Mouse (Mus musculus) forebrain, embryonic 13.5 days (tissue): Measurements from ENCODE around the gene Znhit3. TPM values are rescaled to one million over a fixed set of nuclear protein-coding genes. Genes with fewer than 3 reads are reported as not detected.
A peak's percentile ranks its signal among the peaks of the same experiment; 100 is the strongest.
"Not testable (repeated sequence)": the region's sequence is repeated elsewhere in the genome, so short reads cannot be mapped to it uniquely, and the experiment has no call there.

Experiments used
- ATAC-seq: fragments of 200-750 bp; cut with Nextera tagmentation; 2 replicates; pipeline ENCODE4 v1.8.0; 2017
- H3K27ac ChIP-seq: fragments of 300-500 bp; sonication (generic); 2 replicates; pipeline ENCODE4 v1.5.1; 2015; ENCODE audit warnings: inconsistent platforms, mild to moderate bottlenecking, moderate library complexity
- H3K27me3 ChIP-seq: fragments of 300-500 bp; sonication (generic); 2 replicates; pipeline ENCODE4 v1.6.1; 2015; ENCODE audit warnings: mild to moderate bottlenecking, inconsistent platforms
- H3K36me3 ChIP-seq: fragments of 300-500 bp; sonication (generic); 2 replicates; pipeline ENCODE4 v1.6.1; 2015; ENCODE audit warnings: mild to moderate bottlenecking, inconsistent platforms; ENCODE audit not compliant: poor library complexity, severe bottlenecking
- H3K4me1 ChIP-seq: fragments of 300-500 bp; sonication (generic); 2 replicates; pipeline ENCODE4 v1.6.1; 2015; ENCODE audit warnings: inconsistent platforms
- H3K4me2 ChIP-seq: fragments of 300-500 bp; sonication (generic); 2 replicates; pipeline ENCODE4 v1.6.1; 2015; ENCODE audit warnings: inconsistent platforms, mild to moderate bottlenecking, moderate library complexity
- H3K4me3 ChIP-seq: fragments of 300-500 bp; sonication (generic); 2 replicates; pipeline ENCODE4 v1.5.1; 2015; ENCODE audit warnings: mild to moderate bottlenecking, inconsistent platforms
- H3K9ac ChIP-seq: fragments of 300-500 bp; sonication (generic); 2 replicates; pipeline ENCODE4 v1.6.1; 2015; ENCODE audit warnings: mild to moderate bottlenecking, inconsistent platforms
- H3K9me3 ChIP-seq: fragments of 300-500 bp; sonication (generic); replicated peaks from 2 replicates; pipeline ENCODE4 v1.6.1; 2016; ENCODE audit warnings: inconsistent platforms
- WGBS: fragments of 180-500 bp; shearing (Covaris S2); methylation state at CpG from one replicate; pipeline ENCODE4 v1.1.7; 2015; 5-methylcytosine and 5-hydroxymethylcytosine counted together
- polyA plus RNA-seq: library from polyadenylated mRNA; unstranded; fragments of >200 nt; fragmentation: Nextera tagmentation; extraction: Ambion mirVana; gene quantifications from 2 replicates; pipeline ENCODE4 v1.2.1, GENCODE M21; 2015

Znhit3 gene
- polyA plus RNA-seq, 1 experiment from 2014 or later: 75.3 TPM

DNA sequence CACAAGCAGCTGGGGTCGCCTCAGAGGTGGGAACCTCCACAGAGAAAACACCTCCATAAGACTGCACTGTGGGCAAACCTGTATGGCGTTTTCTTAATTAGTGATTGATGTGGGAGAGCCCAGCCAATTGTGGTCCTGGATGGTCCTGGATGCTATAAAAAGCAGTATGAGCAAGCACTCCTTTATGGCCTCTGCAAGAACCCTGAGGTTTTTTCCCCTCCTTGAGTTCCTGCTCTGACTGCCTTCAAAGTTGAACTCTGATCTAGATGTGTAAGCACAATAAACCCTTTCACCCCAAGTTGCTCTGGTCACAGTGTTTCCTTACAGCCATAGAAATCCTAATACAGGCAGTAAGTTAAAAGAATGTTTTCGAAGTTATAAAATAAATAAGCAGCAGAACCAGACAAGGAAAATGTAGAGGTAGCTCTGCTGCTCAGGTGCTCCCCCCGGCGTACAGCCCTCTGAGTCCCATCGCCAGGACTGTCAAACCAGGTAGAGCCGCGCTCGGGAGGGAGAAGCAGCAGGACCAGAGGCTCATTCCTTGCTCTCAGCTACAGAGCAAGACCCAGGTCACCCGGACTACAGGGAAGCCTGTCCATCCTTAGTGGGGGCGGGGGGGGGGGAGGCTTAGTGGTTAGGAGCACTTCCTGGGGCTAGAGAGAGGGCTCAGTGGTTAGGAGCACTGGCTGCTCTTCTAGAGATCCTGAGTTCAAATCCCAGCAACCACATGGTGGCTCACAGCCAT is 29.2 kb downstream of the Znhit3 start:
- Histone ChIP-seq H3K36me3 (peaks cover 77% of the 10 kb centered on the region), H3K4me2 (no peak overlapping the region), H3K4me1 (no peaks in the 10 kb centered on the region), H3K9me3 (no peaks in the 10 kb centered on the region), H3K4me3 (no peak overlapping the region), H3K27ac (no peak overlapping the region), H3K27me3 (no peaks in the 10 kb centered on the region), H3K9ac (no peak overlapping the region)
- WGBS: 88% methylated on average over 11 of the region's 11 CpGs
- no peak for ATAC-seq

DNA sequence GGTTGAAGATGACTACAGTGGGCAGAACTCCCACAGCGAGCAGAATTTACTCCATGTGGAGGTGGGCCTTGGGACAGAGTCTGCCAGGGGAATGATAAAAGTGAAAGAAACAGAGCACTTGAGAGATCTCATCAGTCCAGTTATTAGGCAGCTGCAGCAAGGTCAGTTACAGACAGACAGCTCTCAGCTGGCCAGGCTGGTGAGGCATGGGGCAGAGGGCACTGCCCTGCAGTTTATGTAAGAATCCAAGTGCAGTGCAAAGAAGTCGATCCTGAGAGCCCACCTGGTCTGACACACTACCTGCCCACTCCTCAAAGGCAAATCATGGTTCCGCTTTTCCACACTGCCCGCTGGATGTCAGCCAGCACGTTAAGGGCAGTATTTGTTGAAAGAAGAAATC is 29.9 kb downstream of the Znhit3 start:
- no peak overlapping the region for H3K4me3 ChIP-seq
- no peak for ATAC-seq
- peaks cover 72% of the 10 kb centered on the region for H3K36me3 ChIP-seq
- H3K9me3 ChIP-seq: no peaks in the 10 kb centered on the region
- no peak overlapping the region for H3K9ac ChIP-seq
- H3K4me2 ChIP-seq: no peak overlapping the region
- 96% methylated on average over 5 of the region's 5 CpGs for WGBS
- H3K27me3 ChIP-seq: no peaks in the 10 kb centered on the region
- no peak overlapping the region for H3K27ac ChIP-seq
- H3K4me1 ChIP-seq: peaks cover 4% of the 10 kb centered on the region

DNA sequence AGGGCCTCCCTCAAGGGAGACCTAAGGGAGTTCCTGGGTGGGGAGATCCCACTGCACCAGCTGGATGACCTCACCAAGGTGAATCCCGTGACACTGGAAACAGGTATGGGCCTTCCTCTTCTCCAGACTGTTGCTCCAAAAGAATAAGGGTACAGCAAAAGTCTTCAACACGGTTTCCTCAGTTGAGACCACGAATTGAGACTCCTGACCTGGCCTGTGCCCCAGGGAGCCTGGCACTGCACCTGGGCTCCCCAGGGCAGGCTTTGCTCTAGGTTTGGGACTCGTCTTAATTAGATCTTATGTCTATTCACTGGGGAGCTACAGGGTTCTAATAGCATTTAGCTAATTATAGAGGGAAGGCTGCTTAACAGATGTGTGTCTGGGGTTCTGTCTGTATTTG is 30.9 kb downstream of the Znhit3 start:
- Histone ChIP-seq H3K27me3 (no peaks in the 10 kb centered on the region), H3K4me1 (peaks cover 11% of the 10 kb centered on the region), H3K4me3 (no peak overlapping the region), H3K27ac (no peak overlapping the region), H3K9me3 (no peaks in the 10 kb centered on the region), H3K4me2 (no peak overlapping the region), H3K9ac (no peak overlapping the region), H3K36me3 (peaks cover 68% of the 10 kb centered on the region)
- ATAC-seq: no peak
- WGBS: 86% methylated on average over 4 of the region's 4 CpGs

DNA sequence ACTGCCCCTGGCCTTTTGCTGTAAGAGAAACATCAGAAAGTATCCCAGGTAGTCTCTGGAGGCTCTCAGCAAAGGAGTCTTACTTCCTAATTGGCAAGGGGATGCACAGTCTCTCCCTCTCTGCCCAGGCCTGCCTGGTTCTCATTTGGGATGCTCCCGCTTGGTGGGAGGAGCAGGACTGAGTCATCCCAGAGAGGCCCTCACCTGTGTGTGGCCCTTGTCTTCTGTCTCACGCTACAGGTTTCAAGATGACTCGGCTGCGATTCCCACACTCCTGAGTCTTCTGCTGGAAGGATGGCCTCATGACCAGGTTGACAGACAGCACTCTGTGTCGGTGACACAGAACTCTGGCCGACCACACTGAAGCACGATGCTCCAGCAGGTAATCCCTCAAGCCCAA is 33.8 kb downstream of the Znhit3 start:
- no peaks in the 10 kb centered on the region for H3K9me3 ChIP-seq
- 95% methylated on average over 7 of the region's 7 CpGs for WGBS
- no peaks in the 10 kb centered on the region for H3K27me3 ChIP-seq
- H3K9ac ChIP-seq: no peak overlapping the region
- no peak overlapping the region for H3K4me3 ChIP-seq
- no peak overlapping the region for H3K27ac ChIP-seq
- H3K36me3 ChIP-seq: peaks cover 50% of the 10 kb centered on the region
- no peak for ATAC-seq
- H3K4me2 ChIP-seq: no peak overlapping the region
- peaks cover 18% of the 10 kb centered on the region for H3K4me1 ChIP-seq

DNA sequence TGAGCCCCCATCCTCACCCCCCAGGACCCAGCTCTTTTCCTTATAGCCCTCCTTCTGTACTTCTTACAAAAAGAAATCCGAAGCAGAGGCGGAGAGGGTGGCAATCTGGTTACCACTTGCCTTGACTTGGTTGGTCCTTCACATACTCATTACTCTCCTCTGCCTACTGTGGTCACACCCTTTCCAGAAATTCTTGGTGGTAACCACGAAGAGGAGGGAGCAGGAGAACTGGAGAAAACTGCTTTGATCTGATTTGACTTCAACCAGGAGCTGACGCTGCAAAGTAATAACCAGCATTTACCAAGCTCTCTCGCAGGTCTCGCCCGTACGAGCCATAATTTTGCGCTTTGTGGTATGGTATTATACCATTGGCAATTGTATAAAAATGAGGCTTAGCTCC is 35.2 kb downstream of the Znhit3 start:
- H3K27ac ChIP-seq: no peak overlapping the region; the same call in 1 of the 2 replicates
- H3K9ac ChIP-seq: peak overlapping the region; percentile 88
- peak overlapping the region; percentile 93 for H3K4me2 ChIP-seq
- no peaks in the 10 kb centered on the region for H3K9me3 ChIP-seq
- H3K36me3 ChIP-seq: peaks cover 37% of the 10 kb centered on the region
- no peak for ATAC-seq
- peaks cover 18% of the 10 kb centered on the region for H3K4me1 ChIP-seq
- H3K4me3 ChIP-seq: peak overlapping the region; percentile 86
- WGBS: 59% methylated on average over 9 of the region's 9 CpGs
- H3K27me3 ChIP-seq: no peaks in the 10 kb centered on the region

DNA sequence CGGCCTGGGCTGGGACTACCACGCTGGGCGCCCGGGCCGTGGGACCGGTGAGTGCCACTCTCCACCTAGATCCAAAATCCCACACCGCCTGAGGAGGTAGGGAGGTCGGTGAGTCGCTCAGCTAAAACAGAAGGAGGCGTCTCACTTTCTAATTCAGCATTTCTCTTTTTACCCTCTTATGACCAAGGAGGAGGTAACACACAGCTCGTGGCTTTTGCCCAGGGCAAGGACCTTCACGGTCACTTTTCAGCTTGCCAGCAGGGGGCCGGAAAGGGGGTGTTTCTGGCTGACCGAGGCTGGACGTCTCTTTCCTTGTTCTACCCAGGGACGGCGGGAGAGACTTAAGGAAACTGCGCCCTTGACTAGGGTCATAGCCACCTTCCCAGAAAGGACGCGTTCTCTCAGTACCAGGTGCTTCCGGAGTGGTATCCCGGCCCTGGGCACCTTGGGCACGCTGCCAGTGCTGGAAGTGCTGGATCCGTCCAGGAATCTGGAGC is 35.7 kb downstream of the Znhit3 start:
- H3K4me2 ChIP-seq: peak overlapping the region; percentile 93
- ATAC-seq: peak; percentile 31
- H3K27ac ChIP-seq: peak overlapping the region; percentile 80
- H3K27me3 ChIP-seq: no peaks in the 10 kb centered on the region
- peak overlapping the region; percentile 86 for H3K4me3 ChIP-seq
- peak overlapping the region; percentile 88 for H3K9ac ChIP-seq
- WGBS: under 1% methylated on average over 24 of the region's 24 CpGs
- H3K4me1 ChIP-seq: peaks cover 18% of the 10 kb centered on the region
- peaks cover 34% of the 10 kb centered on the region for H3K36me3 ChIP-seq
- H3K9me3 ChIP-seq: no peaks in the 10 kb centered on the region

DNA sequence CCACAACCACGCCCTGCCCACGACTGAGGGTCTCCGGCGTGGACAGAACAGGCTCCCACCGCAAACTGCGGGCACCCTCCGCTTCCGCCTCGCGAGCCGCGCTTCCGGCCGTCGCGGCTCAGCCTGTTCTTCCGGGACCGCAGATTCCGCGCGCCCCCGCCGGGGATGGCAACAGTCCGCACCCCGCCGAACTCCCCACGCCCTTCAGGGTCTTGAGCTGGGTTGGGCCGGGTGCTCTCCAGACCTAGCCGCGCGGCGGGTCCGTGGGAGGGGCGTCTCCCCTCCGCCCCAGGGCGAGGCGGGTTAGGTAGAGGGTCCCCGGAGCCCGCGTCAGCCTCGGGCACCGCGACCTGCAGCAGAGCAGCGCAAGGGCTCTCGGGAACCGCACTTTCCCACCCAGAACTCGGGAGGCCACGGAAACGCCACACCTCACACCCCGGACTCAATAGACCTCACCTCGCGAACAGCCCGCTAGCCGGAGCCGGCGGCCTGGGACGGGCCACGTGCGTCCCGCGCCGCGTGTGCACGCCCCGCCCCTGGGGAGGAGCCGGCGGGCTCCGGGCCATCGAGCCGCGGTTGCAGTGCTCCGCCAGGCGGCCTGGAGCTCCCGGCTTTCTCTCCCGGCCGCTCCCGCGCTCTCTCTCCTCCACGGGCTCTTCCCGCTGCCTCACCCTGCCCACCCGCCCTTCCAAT is 36.2 kb downstream of the Znhit3 start, which contains the start of the genes Myo19 and Pigw:
Myo19 (plus strand) TSS at position 377 of the 693 bp plus-strand sequence.
Pigw (minus strand) TSS at position 514 of the 693 bp plus-strand sequence.
- under 1% methylated on average over 74 of the region's 81 CpGs for WGBS
- Histone ChIP-seq H3K27me3 (no peaks in the 10 kb centered on the region), H3K4me2 (peak within 1 kb of the TSS; percentile 93), H3K4me1 (peaks cover 18% of the 10 kb centered on the region), H3K27ac (peak within 1 kb of the TSS; percentile 80), H3K9me3 (no peaks in the 10 kb centered on the region), H3K9ac (peak within 1 kb of the TSS; percentile 88), H3K36me3 (peaks cover 28% of the 10 kb centered on the region), H3K4me3 (peak within 1 kb of the TSS; percentile 86)
- ATAC-seq: peak; percentile 98

- Histone ChIP-seq H3K27me3 (no peaks in the 10 kb centered on the region), H3K36me3 (peaks cover 22% of the 10 kb centered on the region), H3K9ac (peak overlapping the region; percentile 88), H3K9me3 (no peaks in the 10 kb centered on the region), H3K4me1 (peaks cover 18% of the 10 kb centered on the region), H3K4me2 (peak overlapping the region; percentile 93), H3K4me3 (peak overlapping the region; percentile 86), H3K27ac (peak overlapping the region; percentile 80)
- no peak for ATAC-seq
- WGBS: 20% methylated on average over 7 of the region's 7 CpGs
These were observed 37.0 kb downstream of the Znhit3 start for GRCm38 (mm10) chr11:84879007-84879771.

GRCm38 (mm10) chr11:84876020-84876419 is 40.1 kb downstream of the Znhit3 start:
- H3K9me3 ChIP-seq, H3K27me3 ChIP-seq, ATAC-seq, H3K4me2 ChIP-seq, H3K36me3 ChIP-seq, H3K9ac ChIP-seq, H3K27ac ChIP-seq, H3K4me3 ChIP-seq: not testable (repeated sequence)
- H3K4me1 ChIP-seq: peaks cover 19% of the 10 kb centered on the region
- 20% methylated on average over 1 of the region's 1 CpGs for WGBS

GRCm38 (mm10) chr11:84873042-84873833 is 42.9 kb downstream of the Znhit3 start:
- Histone ChIP-seq H3K9me3 (no peaks in the 10 kb centered on the region), H3K4me2 (no peak overlapping the region), H3K4me3 (no peak overlapping the region), H3K27ac (no peak overlapping the region), H3K27me3 (no peaks in the 10 kb centered on the region), H3K36me3 (peaks cover 8% of the 10 kb centered on the region; the same call in 1 of the 2 replicates), H3K4me1 (peaks cover 16% of the 10 kb centered on the region), H3K9ac (no peak overlapping the region)
- 53% methylated on average over 1 of the region's 1 CpGs for WGBS
- no peak for ATAC-seq

- WGBS: 84% methylated on average over 4 of the region's 4 CpGs
- Histone ChIP-seq H3K4me2 (peak overlapping the region; percentile 72), H3K9me3 (no peaks in the 10 kb centered on the region), H3K4me3 (peak overlapping the region; percentile 86), H3K27ac (peak overlapping the region; percentile 98), H3K27me3 (no peaks in the 10 kb centered on the region), H3K4me1 (peaks cover 28% of the 10 kb centered on the region), H3K9ac (peak overlapping the region; percentile 90), H3K36me3 (no peaks in the 10 kb centered on the region)
- ATAC-seq: no peak
These were observed 44.6 kb downstream of the Znhit3 start for GRCm38 (mm10) chr11:84871548-84872069.
